Mouse (Mus musculus) kidney, adult 2 months (tissue): Measurements from ENCODE around the gene Grm8.

Experiments
- CTCF ChIP-seq: fragments of 200-500 bp; conservative IDR thresholded peaks from 2 replicates; pipeline ENCODE4 v1.5.1; 2011; ENCODE audit warnings: low read depth, mild to moderate bottlenecking, control low read depth, low read length, moderate library complexity, mixed read lengths; ENCODE audit not compliant: insufficient read depth, insufficient read length
- POLR2A ChIP-seq: fragments of 200-500 bp; IDR thresholded peaks from one replicate; pipeline ENCODE4 v1.6.1; 2011; ENCODE audit warnings: low read depth, low read length, control low read depth

DNA sequence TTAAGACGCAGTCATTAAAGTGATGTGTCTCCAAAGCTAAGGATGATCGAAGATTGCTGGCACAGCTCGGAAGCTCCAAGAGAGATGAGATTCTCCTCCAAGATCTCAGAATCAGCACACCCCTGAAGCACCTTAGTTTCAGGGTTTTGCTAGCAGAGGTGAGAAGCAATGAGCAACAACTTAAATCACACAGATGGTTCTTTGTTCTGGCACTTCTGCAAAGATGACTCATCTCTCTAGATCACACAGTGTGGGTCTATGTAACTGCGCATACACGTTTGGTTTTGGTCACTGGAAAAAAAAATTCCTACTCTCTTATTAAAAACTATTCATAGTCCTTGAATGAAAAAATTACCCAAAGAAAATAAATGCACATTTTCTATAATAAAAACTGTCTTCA is 157.6 kb downstream of the Grm8 start:
- TF ChIP-seq POLR2A (no peak), CTCF (no peak)
